Mouse (Mus musculus) gastrocnemius, adult 18-20 months (tissue): ENCODE results near the gene Dctpp1. TPM values are rescaled to one million over a fixed set of nuclear protein-coding genes. Genes with fewer than 3 reads are reported as not detected.
"Not testable (repeated sequence)": the region's sequence is repeated elsewhere in the genome, so short reads cannot be mapped to it uniquely, and the experiment has no call there.

ENCODE experiments used
- DNase-seq: peaks from one replicate; pipeline ENCODE4 v3.0.0; 2021; ENCODE audit warnings: low spot score
- total RNA-seq, 2 experiments: library from RNA; stranded (reverse); gene quantifications; 2 replicates each; pipeline ENCODE4 v1.2.3; 2021

The Dctpp1 gene
- total RNA-seq, 2 experiments from 2014 or later, result 32.6 TPM

DNA sequence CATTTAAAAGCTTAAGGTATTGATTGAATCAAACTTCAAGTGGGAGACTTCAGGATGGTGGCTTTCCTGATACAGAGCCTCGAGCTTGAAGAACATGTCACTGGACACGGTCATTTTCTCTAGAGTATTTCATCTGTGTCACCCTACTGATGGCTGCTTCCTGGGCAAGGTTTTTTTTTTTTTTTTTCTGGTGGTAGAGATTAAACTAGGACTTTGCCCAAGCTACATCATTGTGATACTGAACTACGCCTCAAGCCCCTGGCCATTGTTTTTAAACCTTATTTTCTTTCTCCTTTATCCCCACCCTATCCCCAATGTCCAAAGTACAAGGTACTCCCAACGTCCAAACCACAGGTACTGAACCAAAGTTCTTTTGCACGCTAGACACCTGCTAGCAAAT lies 10.2 kb upstream of the Dctpp1 start:
- DNase-seq, result no peak

DNA sequence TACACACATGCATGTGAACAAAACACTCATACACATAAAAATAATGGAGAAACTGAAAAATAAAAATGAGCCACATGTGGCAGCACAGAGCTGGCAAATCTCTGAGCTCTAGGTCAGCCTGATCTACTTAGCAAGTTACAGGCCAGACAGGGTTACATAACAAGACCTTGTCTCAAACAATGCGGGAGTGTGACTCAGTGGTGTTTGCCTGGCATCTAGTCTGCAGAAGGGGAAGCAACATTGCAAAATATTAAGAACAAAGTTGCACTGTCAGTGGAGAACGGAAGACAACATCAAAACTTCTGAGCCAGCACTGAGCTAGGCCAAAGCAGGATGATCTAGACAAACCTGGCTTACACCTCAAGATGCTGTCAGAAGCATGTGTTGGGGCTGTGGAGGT lies 9.7 kb upstream of the Dctpp1 start:
- no peak for DNase-seq

DNA sequence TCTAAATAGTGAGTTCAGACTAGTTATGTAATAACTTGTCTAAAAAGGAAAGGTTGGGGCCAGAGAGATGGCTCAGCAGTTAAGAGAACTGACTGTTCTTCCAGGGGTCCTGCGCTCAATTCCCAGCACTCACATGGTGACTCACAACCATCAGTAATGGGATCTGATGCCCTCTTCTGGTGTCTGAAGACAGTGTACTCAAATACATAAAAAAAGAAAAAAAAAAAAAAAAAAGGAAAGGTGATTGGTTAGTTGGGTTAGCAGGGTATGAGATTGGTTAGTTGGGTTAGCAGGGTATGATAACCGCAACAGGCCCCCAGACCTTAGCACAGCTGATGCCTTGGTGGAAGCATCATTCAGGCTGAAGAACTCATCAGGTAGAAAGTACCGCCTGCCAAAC lies 3.0 kb upstream of the Dctpp1 start:
- no peak for DNase-seq

DNA sequence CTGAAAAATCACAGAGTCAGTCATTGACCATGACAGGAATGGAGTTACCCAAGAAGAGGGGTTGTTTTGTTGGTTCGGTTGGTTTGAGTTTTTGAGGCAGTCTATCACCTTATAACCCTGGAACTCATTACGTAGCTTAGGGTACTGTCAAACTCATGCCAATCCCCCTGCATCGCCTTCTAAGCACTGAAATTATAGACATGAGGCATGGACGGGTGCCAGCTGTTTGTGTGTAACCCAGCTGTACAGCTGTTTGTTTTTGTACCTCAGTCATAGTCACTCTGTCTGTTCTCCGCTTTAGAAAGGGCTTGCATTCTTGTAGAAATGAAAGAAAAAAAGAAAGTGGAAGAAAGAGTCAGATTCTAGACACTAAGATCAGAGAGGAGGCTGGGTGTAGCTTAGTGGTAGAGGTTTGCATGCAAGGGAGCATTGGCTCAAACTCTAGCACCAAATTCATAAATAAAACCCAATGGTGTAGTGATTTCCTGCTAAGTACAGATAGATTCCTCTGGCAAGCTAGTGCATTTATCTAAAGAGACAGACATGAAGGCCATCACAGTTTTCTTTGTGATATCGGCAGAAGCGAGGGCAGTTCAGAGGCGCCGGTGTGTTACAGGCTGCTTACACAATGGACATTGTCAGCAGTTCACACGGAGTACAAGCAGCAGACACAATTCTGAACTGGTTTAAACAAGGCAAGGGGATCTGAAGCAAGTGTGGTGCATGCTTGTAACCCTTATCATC lies 1.9 kb upstream of the Dctpp1 start:
- no peak for DNase-seq

DNA sequence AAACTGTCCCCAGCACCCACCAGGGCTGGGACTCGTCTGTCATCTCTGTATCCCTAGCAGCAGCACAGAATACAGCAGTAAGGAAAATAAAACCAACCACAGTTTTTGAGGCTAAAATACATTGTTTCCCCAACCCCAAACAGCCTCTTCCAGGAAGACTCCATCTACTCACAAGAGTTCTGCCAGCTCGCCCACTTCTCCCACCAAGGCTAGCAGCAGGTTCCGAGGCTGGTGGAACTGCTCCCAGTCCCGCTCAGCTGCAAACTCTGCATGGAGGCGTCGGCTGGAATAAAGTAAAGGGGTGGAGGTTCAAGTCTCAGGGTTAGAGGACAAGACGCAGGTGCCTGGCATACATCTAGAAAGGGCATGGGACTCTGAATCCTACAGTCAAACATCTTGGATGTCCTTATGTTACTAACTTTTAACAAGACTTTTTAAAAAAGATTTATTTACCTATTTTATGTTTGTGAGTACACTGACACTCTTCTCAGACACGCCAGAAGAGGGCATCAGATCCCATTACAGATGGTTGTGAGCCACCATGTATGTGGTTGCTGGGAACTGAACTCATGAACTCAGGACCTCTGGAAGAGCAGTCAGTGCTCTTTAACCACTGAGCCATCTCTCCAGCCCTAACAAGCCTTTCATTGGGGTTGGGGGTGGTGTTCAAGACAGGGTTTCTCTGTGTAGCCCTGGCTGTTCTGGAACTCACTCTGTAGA lies 1.2 kb downstream of the Dctpp1 start:
- DNase-seq, result no peak

DNA sequence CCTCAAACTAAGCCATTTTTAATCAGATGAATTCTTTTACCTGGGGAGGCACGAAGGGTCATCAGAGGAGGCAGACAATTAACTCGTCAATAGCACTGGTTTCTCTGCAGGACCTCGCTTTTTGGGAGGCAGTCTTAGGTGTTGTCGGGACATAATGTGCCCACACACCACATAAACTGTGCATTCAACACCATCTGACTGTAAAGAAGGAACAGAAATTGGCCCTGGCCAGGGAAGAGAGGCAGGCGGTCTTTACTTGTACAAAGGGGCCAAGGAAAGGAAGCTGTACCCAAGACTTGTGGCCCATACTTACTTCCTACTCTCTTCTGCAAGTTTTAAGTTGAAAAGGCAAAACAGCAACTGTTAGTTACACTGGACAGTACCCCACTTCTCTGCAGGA lies 4.0 kb downstream of the Dctpp1 start:
- DNase-seq, result no peak

GRCm38 (mm10) chr7:127255965-127256364 lies 4.5 kb downstream of the Dctpp1 start:
- no peak for DNase-seq

DNA sequence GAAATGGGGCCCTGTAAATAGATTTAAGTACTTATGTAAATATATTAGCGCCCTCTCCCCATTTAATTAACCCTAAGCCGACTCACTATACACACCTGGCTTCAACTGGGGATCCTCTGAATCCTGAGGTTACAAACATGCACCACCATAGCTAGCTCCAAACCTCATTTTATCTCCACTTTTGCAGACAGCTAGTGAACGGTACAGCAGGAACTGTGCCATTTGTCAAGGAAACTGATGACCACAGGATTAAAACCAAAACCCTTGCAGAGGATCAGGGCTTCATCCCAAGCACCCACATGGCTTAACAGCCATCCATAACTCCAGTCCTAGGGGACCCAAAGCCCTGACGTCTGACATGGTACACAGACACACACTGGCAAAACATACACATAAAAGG lies 5.5 kb downstream of the Dctpp1 start:
- DNase-seq, result no peak

GRCm38 (mm10) chr7:127253821-127254769 lies 6.4 kb downstream of the Dctpp1 start:
- DNase-seq, result peak; percentile 95

GRCm38 (mm10) chr7:127253341-127253740 lies 7.2 kb downstream of the Dctpp1 start:
- no peak for DNase-seq

- no peak for DNase-seq
Measured at GRCm38 (mm10) chr7:127252414-127252813, 8.1 kb downstream of the Dctpp1 start.

DNA sequence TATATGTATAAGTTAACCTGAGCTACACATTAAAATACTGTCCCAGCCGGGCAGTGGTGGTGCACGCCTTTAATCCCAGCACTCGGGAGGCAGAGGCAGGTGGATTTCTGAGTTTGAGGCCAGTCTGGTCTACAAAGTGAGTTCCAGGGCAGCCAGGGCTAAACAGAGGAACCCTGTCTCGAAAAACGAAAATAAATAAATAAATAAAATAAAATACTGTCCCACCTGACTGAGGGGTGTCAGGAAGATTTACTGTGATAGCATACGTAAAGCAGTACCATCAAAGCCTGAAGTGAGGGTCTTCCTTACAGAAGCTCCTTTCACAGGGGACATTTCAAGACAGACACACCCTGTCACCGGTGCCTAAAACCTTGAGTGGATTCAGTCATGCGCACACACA lies 10.0 kb downstream of the Dctpp1 start:
- DNase-seq, result not testable (repeated sequence)

GRCm38 (mm10) chr7:127244658-127245510 lies 15.6 kb downstream of the Dctpp1 start:
- DNase-seq, result no peak

DNA sequence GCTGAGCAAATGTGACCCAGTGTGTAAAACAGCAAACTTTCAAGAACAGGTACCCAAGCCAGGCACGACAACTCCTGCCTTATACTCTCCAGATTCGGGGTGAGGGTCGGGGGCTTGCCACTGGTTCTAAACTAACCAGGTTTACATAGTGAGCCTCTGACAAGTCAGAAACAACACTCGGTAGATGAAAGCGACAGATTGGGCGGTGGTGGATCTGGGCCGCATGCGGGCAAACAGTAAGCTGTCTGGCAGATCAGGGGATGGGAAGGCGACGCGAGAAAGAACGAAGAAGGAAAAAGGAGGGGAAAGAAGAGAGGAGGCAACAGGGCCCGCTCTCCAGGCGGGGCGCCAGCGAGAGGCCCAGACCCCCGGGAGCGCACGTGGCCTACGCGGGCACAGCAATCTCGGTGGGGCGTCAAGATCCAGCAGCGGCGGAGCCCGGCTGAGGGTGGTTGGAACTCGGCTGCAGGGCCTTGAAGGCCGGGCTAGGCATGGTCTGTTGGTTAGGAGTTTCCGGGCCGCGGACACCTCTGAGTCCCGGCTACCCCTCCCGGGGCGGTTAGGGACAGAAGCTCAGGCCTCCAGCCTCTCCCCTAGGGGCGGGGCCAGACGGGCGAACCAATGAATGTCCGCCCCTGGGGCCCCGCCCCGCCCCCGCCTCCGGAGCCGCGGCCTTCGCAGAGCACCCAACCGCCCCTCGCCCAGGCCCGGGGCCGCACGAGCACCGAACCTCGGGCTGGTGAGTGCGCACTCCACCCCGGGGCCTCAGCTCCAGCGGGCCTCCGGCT lies 16.4 kb downstream of the Dctpp1 start, which contains the start of gene Zfp771:
TSS of gene Zfp771 (plus strand) at position 405 of the 788 bp plus-strand sequence.
- peak; percentile 94 for DNase-seq

DNA sequence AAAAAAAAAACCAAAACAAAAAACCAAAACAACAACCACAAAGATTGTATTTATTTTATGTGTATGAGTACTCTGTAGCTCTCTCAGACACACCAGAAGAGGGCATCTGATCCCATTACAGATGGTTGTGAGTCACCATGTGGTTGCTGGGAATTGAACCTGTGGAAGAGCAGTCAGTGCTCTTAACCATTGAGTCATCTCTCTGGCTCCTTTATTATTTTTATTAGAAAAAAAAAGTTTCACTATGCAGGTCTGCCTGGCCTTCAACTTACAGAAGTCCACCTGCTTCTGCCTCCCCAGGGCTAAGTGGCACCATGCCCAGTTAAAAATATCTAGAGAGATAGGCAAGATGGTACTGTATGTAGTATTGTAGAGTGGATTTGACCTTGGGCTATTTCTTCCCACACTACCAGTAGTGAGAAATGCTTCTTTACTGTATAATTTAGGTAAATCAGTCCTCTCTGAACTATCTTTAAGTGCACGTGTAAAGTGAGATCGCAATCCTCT lies 17.1 kb downstream of the Dctpp1 start:
- no peak for DNase-seq

- no peak for DNase-seq
Measured at GRCm38 (mm10) chr7:127234777-127235176, 25.7 kb downstream of the Dctpp1 start.

GRCm38 (mm10) chr7:127233765-127234164 lies 26.7 kb downstream of the Dctpp1 start:
- DNase-seq, result no peak

GRCm38 (mm10) chr7:127233368-127233749 lies 27.1 kb downstream of the Dctpp1 start:
- DNase-seq, result no peak

DNA sequence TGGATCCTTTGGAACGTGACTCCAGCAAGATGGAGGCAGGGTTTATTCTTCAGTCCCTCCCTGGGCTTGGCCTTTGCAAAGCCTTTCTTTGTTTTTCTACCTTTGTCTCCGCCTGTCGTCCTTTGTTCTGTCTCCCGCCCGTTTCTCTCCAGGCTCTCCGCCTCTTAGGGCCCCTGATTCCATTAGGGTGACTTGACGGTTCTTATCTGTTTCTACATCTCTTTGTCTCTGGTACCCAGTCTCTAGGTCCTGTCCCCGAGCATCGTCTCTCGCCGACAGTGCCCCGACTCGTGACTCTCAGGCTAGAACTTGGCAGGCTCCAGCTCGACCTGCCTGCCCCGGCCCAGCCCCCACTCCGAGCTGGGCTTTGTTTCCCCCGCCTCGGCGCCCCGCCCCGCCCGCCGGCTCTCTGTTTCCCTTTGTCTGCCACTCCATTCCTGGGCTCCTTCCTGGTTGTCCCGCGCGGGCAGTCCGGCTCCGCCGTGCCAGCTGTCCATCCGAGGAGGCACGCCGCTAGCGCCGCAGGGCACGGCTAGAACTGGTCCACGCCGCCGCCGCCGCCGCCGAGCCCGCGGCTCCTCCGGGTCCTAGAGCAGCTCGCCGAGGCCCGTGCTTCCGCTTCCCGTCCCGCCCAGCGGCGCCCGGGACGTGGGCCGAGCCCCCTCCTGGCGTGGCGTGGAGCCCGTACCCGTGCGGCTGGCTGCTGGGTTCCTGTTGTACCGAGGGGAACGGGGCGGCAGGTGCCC lies 27.7 kb downstream of the Dctpp1 start, which contains the start of the genes Zfp553 and Sept1:
TSS of gene Zfp553 (plus strand) at position 440 of the 746 bp plus-strand sequence.
TSS of gene Sept1 (minus strand) at position 509 of the 746 bp plus-strand sequence.
- DNase-seq, result peak; percentile 71
